Mouse (Mus musculus): ENCODE results near the gene Rims1.

DNA sequence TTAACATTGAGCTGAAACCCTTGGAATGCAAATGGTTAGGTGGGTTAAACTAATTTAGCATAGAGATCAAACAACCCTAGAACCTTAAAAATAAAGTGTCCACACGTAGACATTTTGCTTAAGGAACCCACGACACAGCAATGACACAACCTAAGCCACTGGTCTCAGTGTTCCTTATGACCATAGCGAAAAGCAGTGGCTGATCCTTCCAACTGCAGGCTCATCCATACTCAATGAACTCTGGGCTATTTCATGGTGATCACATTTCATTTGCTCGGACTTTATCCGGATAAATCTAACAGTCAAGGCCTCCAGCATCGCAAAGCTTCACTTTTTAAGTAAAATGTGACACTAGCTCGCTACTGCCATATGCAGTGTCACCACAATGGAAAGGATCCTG, 494.3 kb downstream of the Rims1 start:
- TF ChIP-seq GATA1 (IDR thresholded peaks at IDR 0.05; ENCODE audit: borderline replicate concordance, low read length), result no peak
- no peak for TF ChIP-seq FLI1 (IDR thresholded peaks at IDR 0.05; ENCODE audit: low read length)
